Mouse (Mus musculus) lung, embryonic 15.5 days (tissue): Measurements from ENCODE around the gene Folr2. TPM values are rescaled to one million over a fixed set of nuclear protein-coding genes. Genes with fewer than 3 reads are reported as not detected.

Experiments
- ATAC-seq: fragments of 200-750 bp; cut with Nextera tagmentation; 2 replicates; pipeline ENCODE4 v1.8.0; 2017; ENCODE audit warnings: moderate number of reproducible peaks, borderline replicate concordance; ENCODE audit not compliant: low FRiP score, low TSS enrichment; ENCODE audit errors: extremely low read depth
- H3K27ac ChIP-seq: fragments of 300-500 bp; sonication (generic); 2 replicates; pipeline ENCODE4 v1.5.1; 2015; ENCODE audit warnings: moderate library complexity, mild to moderate bottlenecking, inconsistent platforms
- H3K27me3 ChIP-seq: fragments of 300-500 bp; sonication (generic); 2 replicates; pipeline ENCODE4 v1.6.1; 2015; ENCODE audit warnings: inconsistent platforms
- H3K36me3 ChIP-seq: fragments of 300-500 bp; sonication (generic); 2 replicates; pipeline ENCODE4 v1.6.1; 2015; ENCODE audit warnings: inconsistent platforms
- H3K4me1 ChIP-seq: fragments of 300-500 bp; sonication (generic); 2 replicates; pipeline ENCODE4 v1.6.1; 2015; ENCODE audit warnings: inconsistent platforms
- H3K4me2 ChIP-seq: fragments of 300-500 bp; sonication (generic); 2 replicates; pipeline ENCODE4 v1.6.1; 2015; ENCODE audit warnings: inconsistent platforms, mild to moderate bottlenecking, moderate library complexity
- H3K4me3 ChIP-seq: fragments of 300-500 bp; sonication (generic); 2 replicates; pipeline ENCODE4 v1.5.1; 2015; ENCODE audit warnings: mild to moderate bottlenecking, inconsistent platforms
- H3K9ac ChIP-seq: fragments of 300-500 bp; sonication (generic); 2 replicates; pipeline ENCODE4 v1.6.1; 2015; ENCODE audit warnings: inconsistent platforms
- H3K9me3 ChIP-seq: fragments of 300-500 bp; sonication (generic); 2 replicates; pipeline ENCODE4 v1.6.1; 2016; ENCODE audit warnings: inconsistent platforms
- WGBS: fragments of 180-500 bp; shearing (Covaris S2); methylation state at CpG from one replicate; pipeline ENCODE4 v1.1.7; 2015; 5-methylcytosine and 5-hydroxymethylcytosine counted together
- polyA plus RNA-seq: library from polyadenylated mRNA; unstranded; fragments of >200 nt; fragmentation: Nextera tagmentation; extraction: Ambion mirVana; gene quantifications from 2 replicates; pipeline ENCODE4 v1.2.1, GENCODE M21; 2015

Gene Folr2
- polyA plus RNA-seq, 1 experiment from 2014 or later = 1.0 TPM

DNA sequence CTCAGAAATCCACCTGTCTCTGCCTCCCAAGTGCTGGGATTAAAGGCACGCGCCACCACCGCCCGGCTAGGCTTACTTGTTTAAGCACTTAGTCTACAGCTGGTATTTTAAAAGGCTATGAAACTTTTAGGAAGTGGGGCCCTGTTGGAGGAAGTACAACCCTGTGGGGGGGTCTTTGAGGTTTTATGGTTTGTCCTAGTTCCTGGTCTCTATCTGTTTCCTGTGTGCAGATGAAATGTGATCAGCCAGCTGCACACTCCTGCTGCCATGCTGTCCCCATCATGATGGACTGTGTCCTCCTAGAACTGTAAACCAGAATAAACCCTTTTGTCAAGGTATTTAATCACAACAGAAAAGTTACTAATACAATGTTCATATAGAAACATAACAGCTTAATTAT is 27.2 kb upstream of the Folr2 start:
- Histone ChIP-seq H3K4me1 (no peaks in the 10 kb centered on the region), H3K36me3 (no peaks in the 10 kb centered on the region), H3K9me3 (no peaks in the 10 kb centered on the region), H3K9ac (no peak overlapping the region), H3K4me2 (no peak overlapping the region), H3K4me3 (no peak overlapping the region), H3K27ac (no peak overlapping the region), H3K27me3 (no peaks in the 10 kb centered on the region)
- ATAC-seq = no peak
- 93% methylated on average over 4 of the region's 4 CpGs for WGBS

DNA sequence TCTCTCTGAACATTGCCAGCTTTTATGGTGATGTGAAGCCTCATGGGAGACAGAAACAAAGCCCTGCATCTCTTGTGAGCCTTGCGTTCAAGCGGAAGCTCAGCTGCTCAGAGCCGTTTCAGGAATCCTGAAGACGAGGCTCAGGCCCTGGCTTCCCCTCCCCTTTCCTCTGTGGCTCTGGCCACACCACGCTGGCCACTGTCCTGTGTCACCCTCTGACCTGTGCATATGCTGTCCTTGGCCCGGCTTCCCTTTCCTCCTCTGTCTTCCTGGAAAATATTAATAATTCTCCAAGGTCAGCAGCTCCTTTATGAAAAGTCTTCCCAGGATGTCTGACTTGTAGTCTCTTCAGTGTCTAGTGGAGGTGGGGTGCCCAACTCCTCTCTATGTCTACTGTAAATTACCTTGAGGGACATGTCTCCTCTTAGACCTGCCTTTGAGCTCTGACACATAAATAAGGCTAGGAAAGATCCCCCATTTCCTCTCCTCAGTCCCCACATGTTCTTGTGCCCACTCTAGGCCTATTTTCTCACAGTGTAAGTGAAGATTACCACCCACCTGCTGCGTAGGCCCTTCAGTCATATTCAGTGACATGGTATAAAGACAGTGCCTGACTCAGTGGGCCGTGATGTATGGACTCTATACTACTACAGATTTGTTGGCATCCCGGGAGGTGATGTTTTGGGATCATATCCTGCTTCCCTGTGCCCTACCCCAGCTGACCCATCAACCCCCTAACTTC is 25.6 kb upstream of the Folr2 start:
- ATAC-seq = no peak

DNA sequence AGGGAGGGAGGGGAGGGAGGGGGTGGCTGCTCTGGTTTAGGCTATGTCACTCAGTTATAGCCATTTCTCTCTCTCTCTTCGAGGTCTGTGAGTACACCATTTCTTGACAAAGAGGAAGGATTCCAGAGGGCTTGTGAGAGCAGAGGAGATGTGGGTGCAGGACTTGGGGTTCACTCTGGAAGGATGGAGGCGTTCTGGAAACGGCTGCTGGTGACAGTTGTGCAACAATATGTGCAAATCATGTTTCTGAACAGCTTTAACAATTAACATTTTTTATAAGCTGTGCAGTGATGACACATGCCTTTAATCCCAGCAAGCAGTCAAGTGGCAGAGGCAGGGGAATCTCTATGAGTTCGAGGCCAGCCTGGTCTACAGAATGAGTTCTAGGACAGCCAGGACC is 23.9 kb upstream of the Folr2 start:
- Histone ChIP-seq H3K9ac (no peak overlapping the region), H3K4me2 (no peak overlapping the region), H3K27ac (no peak overlapping the region), H3K36me3 (no peaks in the 10 kb centered on the region), H3K4me3 (no peak overlapping the region), H3K4me1 (no peaks in the 10 kb centered on the region), H3K27me3 (no peaks in the 10 kb centered on the region), H3K9me3 (no peaks in the 10 kb centered on the region)
- WGBS = 62% methylated on average over 4 of the region's 4 CpGs
- no peak for ATAC-seq

More for the DNA sequence above, 25.6 kb upstream of the Folr2 start:
- WGBS = 66% methylated on average over 9 of the region's 9 CpGs
- no peaks in the 10 kb centered on the region for H3K9me3 ChIP-seq
- no peak overlapping the region for H3K4me2 ChIP-seq
- no peaks in the 10 kb centered on the region for H3K27me3 ChIP-seq
- no peak overlapping the region for H3K27ac ChIP-seq
- H3K9ac ChIP-seq = no peak overlapping the region
- H3K4me3 ChIP-seq = no peak overlapping the region
- H3K4me1 ChIP-seq = no peaks in the 10 kb centered on the region
- H3K36me3 ChIP-seq = no peaks in the 10 kb centered on the region

DNA sequence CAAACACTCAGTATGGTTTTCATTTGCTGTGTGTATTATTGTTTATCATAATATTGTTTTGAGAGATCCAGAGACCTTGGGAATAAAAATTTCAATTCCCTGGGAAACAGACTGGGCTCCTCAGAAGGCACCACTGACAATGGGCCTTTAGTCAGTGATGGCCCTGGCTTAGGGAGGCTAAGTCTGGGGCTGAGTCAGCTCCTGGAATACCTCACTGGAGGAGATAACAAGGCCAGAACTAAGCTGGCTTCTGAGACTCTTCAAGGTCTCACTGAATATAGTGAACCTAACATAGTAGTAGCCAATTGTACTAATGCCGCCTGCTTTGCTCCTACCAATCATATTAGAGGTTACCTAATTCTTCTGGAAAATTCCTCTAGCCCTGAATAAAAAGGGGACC is 19.0 kb upstream of the Folr2 start:
- Histone ChIP-seq H3K9ac (no peak overlapping the region), H3K27ac (no peak overlapping the region), H3K4me2 (no peak overlapping the region), H3K4me1 (no peaks in the 10 kb centered on the region), H3K4me3 (no peak overlapping the region), H3K36me3 (no peaks in the 10 kb centered on the region), H3K27me3 (no peaks in the 10 kb centered on the region), H3K9me3 (no peaks in the 10 kb centered on the region)
- WGBS = 89% methylated on average over 1 of the region's 1 CpGs
- ATAC-seq = no peak

DNA sequence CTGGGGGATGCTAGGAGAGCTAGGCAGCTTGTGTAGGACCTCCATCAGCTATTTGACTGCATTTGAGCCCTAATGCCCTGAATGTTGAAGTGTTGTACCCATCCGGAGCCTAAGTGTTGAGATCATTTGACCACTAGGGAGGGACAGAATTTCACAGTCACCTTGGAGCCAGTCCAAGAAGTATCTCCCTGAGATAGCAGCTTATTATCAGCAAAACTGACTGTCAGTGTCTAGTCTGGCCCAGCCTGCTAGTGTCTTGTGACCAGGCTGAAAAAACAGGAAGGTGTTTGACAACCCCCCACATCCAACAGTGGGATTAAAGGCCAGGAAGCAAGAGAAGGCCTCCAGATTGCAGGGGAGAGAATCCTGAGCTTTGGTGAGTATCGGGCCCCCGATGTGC is 14.3 kb upstream of the Folr2 start:
- Histone ChIP-seq H3K27ac (no peak overlapping the region), H3K9me3 (no peaks in the 10 kb centered on the region), H3K4me1 (no peaks in the 10 kb centered on the region), H3K27me3 (no peaks in the 10 kb centered on the region), H3K36me3 (no peaks in the 10 kb centered on the region), H3K4me3 (no peak overlapping the region), H3K4me2 (no peak overlapping the region), H3K9ac (no peak overlapping the region)
- 51% methylated on average over 3 of the region's 3 CpGs for WGBS
- ATAC-seq = no peak

DNA sequence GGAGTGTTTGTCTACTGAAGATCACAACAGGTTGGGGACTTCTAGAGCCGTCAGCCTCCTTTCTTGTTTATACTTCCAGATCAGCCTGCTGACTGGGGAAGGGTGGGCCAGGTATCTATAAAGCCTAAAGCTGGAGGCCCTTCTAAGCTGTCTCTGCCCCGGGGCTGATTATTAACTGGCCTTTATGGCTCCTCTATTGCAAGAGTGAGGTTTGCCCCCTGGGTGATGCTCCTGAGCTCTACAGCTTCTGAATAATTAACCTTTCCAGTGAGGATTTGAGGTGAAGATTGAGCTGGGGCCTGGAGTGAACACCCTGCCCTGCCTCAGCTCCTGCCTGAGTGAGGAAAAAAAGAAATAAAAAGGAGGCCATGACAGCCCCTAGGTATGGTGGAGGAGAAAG is 13.6 kb upstream of the Folr2 start, which contains the start of gene Folr1:
Gene Folr1 (minus strand): TSS at position 160 of the 400 bp plus-strand sequence.
- no peaks in the 10 kb centered on the region for H3K9me3 ChIP-seq
- 66% methylated on average over 2 of the region's 2 CpGs for WGBS
- no peak within 1 kb of the TSS for H3K4me3 ChIP-seq
- no peak for ATAC-seq
- no peak within 1 kb of the TSS for H3K4me2 ChIP-seq
- H3K27ac ChIP-seq = no peak within 1 kb of the TSS
- no peaks in the 10 kb centered on the region for H3K4me1 ChIP-seq
- H3K27me3 ChIP-seq = no peaks in the 10 kb centered on the region
- H3K36me3 ChIP-seq = no peaks in the 10 kb centered on the region
- no peak within 1 kb of the TSS for H3K9ac ChIP-seq

DNA sequence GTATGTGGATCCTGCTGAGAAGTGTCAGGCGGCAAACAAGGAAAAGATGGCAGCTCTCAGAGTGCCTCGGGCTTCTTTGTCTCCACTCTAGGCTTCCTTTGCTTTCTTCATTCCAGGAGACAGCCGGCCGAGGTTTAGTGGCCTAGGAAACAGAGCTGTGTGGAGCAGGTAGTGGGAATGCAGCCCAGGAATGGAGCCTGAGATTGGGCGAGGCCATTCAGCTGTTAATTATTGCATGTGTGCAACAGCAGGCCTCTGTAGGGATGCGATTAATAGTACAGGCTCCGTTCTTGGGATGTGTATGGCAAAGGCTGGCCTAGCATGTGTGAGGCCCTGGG is 12.1 kb upstream of the Folr2 start:
- H3K27ac ChIP-seq = no peak overlapping the region
- no peaks in the 10 kb centered on the region for H3K4me1 ChIP-seq
- H3K36me3 ChIP-seq = no peaks in the 10 kb centered on the region
- 70% methylated on average over 7 of the region's 7 CpGs for WGBS
- H3K4me2 ChIP-seq = no peak overlapping the region
- no peaks in the 10 kb centered on the region for H3K27me3 ChIP-seq
- no peaks in the 10 kb centered on the region for H3K9me3 ChIP-seq
- no peak for ATAC-seq
- no peak overlapping the region for H3K9ac ChIP-seq
- no peak overlapping the region for H3K4me3 ChIP-seq

DNA sequence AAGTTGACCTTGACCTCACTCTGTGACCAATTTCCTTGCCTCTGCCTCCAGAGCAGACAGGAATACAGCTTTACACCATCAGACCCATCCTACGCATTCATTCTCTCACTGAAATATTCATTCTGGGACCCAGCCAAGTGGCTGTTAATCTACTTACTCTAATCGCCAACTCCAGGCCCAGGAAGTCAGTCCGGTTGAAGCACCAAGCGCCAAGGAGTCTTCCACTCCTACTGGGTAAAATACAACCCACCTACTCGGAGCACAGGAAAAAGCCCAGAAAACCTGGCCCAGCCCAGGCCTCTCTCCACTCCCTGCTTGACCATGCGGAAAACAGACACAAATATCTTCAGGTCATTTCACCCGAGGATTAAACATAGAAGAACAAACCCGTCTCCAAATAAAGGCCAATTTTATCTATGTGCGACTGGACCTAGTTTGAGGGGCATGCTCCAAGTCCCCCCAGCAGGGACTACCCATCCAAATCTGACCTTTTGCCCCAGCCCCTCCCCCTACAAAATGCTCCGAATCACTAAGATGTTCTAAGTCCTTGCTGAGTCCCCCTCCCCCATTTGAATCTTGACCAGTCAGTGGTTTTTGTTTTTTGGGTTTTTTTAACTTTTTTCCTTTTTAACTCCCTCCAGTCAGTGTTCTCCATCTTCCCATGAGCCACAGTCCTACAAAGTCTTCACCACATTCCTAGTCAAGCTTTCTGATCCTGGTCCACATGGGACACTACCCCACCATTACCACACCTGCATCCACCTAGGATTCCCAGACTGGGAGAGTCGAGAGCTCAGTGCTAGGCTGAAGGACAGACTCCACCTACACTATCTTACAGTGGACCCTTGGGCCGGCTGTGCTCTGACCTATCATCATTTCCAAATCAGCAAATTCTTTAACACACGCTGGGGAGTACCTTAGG is 11.5 kb upstream of the Folr2 start:
- H3K27me3 ChIP-seq = no peaks in the 10 kb centered on the region
- no peak for ATAC-seq
- H3K4me1 ChIP-seq = no peaks in the 10 kb centered on the region
- no peaks in the 10 kb centered on the region for H3K36me3 ChIP-seq
- no peak overlapping the region for H3K9ac ChIP-seq
- H3K27ac ChIP-seq = no peak overlapping the region
- H3K9me3 ChIP-seq = no peaks in the 10 kb centered on the region
- H3K4me2 ChIP-seq = no peak overlapping the region
- WGBS = 61% methylated on average over 13 of the region's 13 CpGs
- no peak overlapping the region for H3K4me3 ChIP-seq

DNA sequence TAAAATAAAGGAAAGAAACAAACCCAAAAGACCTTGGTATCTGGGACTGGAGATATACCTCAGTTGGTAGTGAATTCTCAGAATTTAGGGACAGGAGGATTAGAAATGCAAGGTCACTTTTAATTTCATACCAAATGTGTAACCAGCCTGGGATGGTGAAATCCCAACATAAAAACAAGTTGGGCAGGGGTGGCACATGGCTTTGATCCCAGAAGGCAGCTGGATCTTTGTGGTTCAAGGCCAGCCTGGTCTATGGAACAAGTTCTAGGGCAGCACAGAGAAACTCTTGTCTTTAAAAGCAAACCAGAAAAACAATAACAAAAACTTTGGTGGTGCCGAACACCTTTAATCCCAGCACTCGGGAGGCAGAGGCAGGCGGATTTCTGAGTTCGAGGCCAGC is 10.5 kb upstream of the Folr2 start:
- no peaks in the 10 kb centered on the region for H3K36me3 ChIP-seq
- H3K27me3 ChIP-seq = no peaks in the 10 kb centered on the region
- H3K4me1 ChIP-seq = no peaks in the 10 kb centered on the region
- H3K27ac ChIP-seq = no peak overlapping the region
- no peak for ATAC-seq
- no peak overlapping the region for H3K4me3 ChIP-seq
- H3K9ac ChIP-seq = no peak overlapping the region
- no peak overlapping the region for H3K4me2 ChIP-seq
- WGBS = 87% methylated on average over 4 of the region's 4 CpGs
- no peaks in the 10 kb centered on the region for H3K9me3 ChIP-seq

DNA sequence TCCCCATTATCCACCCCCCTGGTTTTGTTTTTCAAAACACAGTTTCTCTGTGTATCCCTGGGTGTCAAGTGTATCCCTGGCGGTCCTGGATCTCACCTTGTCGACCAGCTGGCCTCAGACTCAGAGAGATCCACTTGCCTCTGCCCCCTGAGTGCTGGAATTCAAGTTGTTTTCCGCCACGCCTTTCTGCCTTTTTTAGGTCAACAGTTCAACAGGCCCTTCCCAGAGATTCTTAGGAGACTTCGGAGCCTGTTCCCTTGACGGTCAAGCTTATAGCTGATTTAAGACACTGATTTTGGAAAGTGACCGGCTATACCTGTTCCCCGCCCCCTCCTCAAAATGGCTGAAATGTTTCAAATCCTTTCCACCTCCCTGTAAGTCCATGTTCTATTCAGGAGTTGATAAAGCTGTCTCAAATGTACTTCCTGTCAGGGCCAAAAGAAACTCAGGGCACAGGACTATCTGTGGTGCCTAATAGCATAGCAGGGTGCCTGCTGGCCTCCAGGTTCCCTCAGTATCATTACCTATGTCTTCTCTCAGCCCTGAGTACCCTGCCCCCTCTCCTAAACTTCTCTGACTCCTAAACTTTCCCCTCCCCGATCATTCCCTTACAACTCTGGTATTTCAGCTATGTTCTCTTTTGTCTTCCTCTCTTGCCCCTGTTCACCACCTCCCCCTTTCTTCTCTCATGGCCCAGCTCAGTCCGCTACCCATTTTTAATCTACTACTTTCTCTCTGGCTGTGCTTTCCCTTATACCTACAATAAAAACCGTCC is 9.7 kb upstream of the Folr2 start:
- Histone ChIP-seq H3K27ac (no peak overlapping the region), H3K27me3 (no peaks in the 10 kb centered on the region), H3K36me3 (no peaks in the 10 kb centered on the region), H3K9me3 (no peaks in the 10 kb centered on the region), H3K4me3 (no peak overlapping the region), H3K4me1 (no peaks in the 10 kb centered on the region), H3K4me2 (no peak overlapping the region), H3K9ac (no peak overlapping the region)
- WGBS = 73% methylated on average over 11 of the region's 11 CpGs
- ATAC-seq = no peak

DNA sequence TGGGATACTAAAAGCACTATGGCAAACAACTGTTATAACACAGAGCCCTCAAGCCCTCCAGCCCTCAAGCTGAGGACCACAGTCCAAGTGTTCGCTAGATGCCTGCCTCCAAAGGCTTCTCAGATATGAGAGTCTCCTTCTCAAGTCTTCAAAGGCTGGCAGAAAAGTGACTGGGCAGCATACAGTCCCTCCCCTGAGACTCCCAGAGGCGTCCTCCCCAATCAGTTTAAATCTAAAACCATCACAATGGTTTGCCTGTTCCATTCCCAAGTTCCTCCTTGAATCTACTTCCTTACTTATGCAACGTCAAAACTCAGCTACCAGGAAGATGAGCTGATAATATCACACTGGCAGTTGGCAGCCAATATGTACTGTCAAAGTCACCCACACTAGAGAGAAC is 6.4 kb upstream of the Folr2 start, which contains the start of gene Anapc15:
Gene Anapc15 (plus strand): TSS at position 301 of the 400 bp plus-strand sequence.
- WGBS = 57% methylated on average over 3 of the region's 3 CpGs
- Histone ChIP-seq H3K36me3 (no peaks in the 10 kb centered on the region), H3K27ac (no peak within 1 kb of the TSS), H3K4me2 (no peak within 1 kb of the TSS), H3K4me1 (no peaks in the 10 kb centered on the region), H3K9me3 (no peaks in the 10 kb centered on the region), H3K4me3 (no peak within 1 kb of the TSS), H3K27me3 (no peaks in the 10 kb centered on the region), H3K9ac (no peak within 1 kb of the TSS)
- no peak for ATAC-seq

DNA sequence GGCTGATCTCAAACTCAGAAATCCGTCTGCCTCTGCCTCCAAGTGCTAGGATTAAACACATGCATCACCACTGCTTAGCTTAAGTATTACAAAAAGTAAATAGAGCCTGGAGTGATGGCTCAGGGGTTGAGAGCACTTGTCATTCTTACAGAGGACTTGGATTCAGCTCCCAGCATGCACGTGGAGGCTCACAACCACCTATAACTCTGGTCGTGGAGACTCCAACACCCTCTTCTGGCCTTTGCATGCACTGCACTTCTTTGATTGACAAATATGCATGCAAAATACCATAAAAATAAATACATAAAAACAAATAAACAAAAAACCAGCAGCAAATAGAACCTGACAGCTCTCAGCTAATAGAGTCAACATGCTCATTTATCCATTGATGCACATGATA is 5.3 kb upstream of the Folr2 start:
- Histone ChIP-seq H3K36me3 (no peaks in the 10 kb centered on the region), H3K27ac (no peak overlapping the region), H3K27me3 (no peaks in the 10 kb centered on the region), H3K9me3 (no peaks in the 10 kb centered on the region), H3K4me1 (no peaks in the 10 kb centered on the region), H3K9ac (no peak overlapping the region), H3K4me2 (no peak overlapping the region), H3K4me3 (no peak overlapping the region)
- 48% methylated on average over 3 of the region's 3 CpGs for WGBS
- no peak for ATAC-seq
